8 mouse cellular contexts compared by ENCODE assay signal in genomic region chr9:64045117-64045890, GRCm38 (mm10). TPM values are rescaled to one million over a fixed set of nuclear protein-coding genes. Genes with fewer than 3 reads are reported as not detected.
DNase-seq lines count a peak whose midpoint lies in the region; ATAC-seq and TF ChIP-seq lines count a peak whose summit lies in the region.

No protein-coding gene starts in this region.

- TF ChIP-seq CTCF in MEL (IDR thresholded peaks at IDR 0.05 in 2 of 3, conservative IDR thresholded peaks at IDR 0.05 in 1 of 3; ENCODE audit: control insufficient read depth in 1 of 3, insufficient read depth in 1 of 3, low read depth in 2 of 3, low read length in 3 of 3, poor library complexity in 1 of 3, severe bottlenecking in 1 of 3) = no peak
- TF ChIP-seq CTCF in brain, embryonic 14.5 days (IDR thresholded peaks at IDR 0.05; ENCODE audit: borderline replicate concordance, extremely low read depth, insufficient read depth, insufficient read length) = no peak

- TF ChIP-seq EP300 in MEL (IDR thresholded peaks at IDR 0.05; ENCODE audit: low read depth in 1 of 2, low read length in 2 of 2) = peak; percentile 80 to 90

- 12% methylated on average over 14 of the region's 14 CpGs for WGBS in kidney, embryonic 15.5 days
- WGBS in stomach, embryonic 16.5 days = 12% methylated on average over 14 of the region's 14 CpGs
- 38% methylated on average over 14 of the region's 14 CpGs for WGBS in forebrain, embryonic 15.5 days

- no peaks in the 10 kb centered on the region for H3K9me3 ChIP-seq in MEL (replicated peaks; ENCODE audit: insufficient read depth, low read length)
- H3K9me3 ChIP-seq in kidney, embryonic 15.5 days (replicated peaks) = no peaks in the 10 kb centered on the region
- H3K9me3 ChIP-seq in stomach, embryonic 16.5 days (replicated peaks; ENCODE audit: control insufficient read depth, low read length) = no peaks in the 10 kb centered on the region
- no peaks in the 10 kb centered on the region for H3K9me3 ChIP-seq in forebrain, embryonic 15.5 days

- H3K36me3 ChIP-seq in MEL (ENCODE audit: control insufficient read depth in 1 of 2, insufficient read depth in 2 of 2, low read length in 2 of 2) = peaks cover 0 to 19% of the 10 kb centered on the region in 2 experiments; a peak in 2 of 4 replicates
- H3K36me3 ChIP-seq in kidney, embryonic 15.5 days = no peaks in the 10 kb centered on the region
- H3K36me3 ChIP-seq in stomach, embryonic 16.5 days (ENCODE audit: control insufficient read depth, insufficient read depth, low read length) = no peaks in the 10 kb centered on the region
- H3K36me3 ChIP-seq in forebrain, embryonic 15.5 days = no peaks in the 10 kb centered on the region

- H3K4me1 ChIP-seq in MEL (ENCODE audit: control insufficient read depth in 1 of 2, insufficient read depth in 2 of 2, low read length in 2 of 2) = peaks cover 7 to 29% of the 10 kb centered on the region in 2 experiments; a peak in 3 of 4 replicates
- peaks cover 48% of the 10 kb centered on the region for H3K4me1 ChIP-seq in kidney, embryonic 15.5 days
- peaks cover 26% of the 10 kb centered on the region for H3K4me1 ChIP-seq in stomach, embryonic 16.5 days (ENCODE audit: control insufficient read depth, insufficient read depth, low read length)
- H3K4me1 ChIP-seq in forebrain, embryonic 15.5 days = peaks cover 13% of the 10 kb centered on the region

- peak; percentile 33 to 48; a peak in 1 of 4 replicates for TF ChIP-seq POLR2A in MEL (IDR thresholded peaks at IDR 0.05; ENCODE audit: control insufficient read depth in 1 of 2, insufficient read depth in 1 of 2, low read depth in 1 of 2, low read length in 2 of 2, poor library complexity in 1 of 2)
- no peak for TF ChIP-seq POLR2A in brain, embryonic 14.5 days (IDR thresholded peaks at IDR 0.05; ENCODE audit: borderline replicate concordance, extremely low read depth, insufficient read depth, insufficient read length, poor library complexity, severe bottlenecking)

- ATAC-seq in kidney, embryonic 15.5 days (replicated peaks; ENCODE audit: low FRiP score) = peak; percentile 82
- peak; percentile 88 for ATAC-seq in stomach, embryonic 16.5 days (ENCODE audit: insufficient read depth, low FRiP score)
- no peak for ATAC-seq in forebrain, embryonic 15.5 days (replicated peaks)

- TF ChIP-seq RAD21 in MEL (IDR thresholded peaks at IDR 0.05; ENCODE audit: low read depth, low read length) = no peak

- peak overlapping the region in 1 of 2 experiments; percentile 0; a peak in 1 of 4 replicates for H3K4me3 ChIP-seq in MEL (ENCODE audit: control insufficient read depth in 1 of 2, insufficient read depth in 1 of 2, low read depth in 2 of 2, low read length in 2 of 2)
- no peak overlapping the region for H3K4me3 ChIP-seq in kidney, embryonic 15.5 days (replicated peaks)
- no peak overlapping the region for H3K4me3 ChIP-seq in stomach, embryonic 16.5 days (replicated peaks; ENCODE audit: low read length)
- no peak overlapping the region for H3K4me3 ChIP-seq in forebrain, embryonic 15.5 days

- DNase-seq in MEL (ENCODE audit: low read depth, low spot score) = peak; percentile 92
- peak; percentile 37 for DNase-seq in brain, embryonic 14.5 days (ENCODE audit: low read depth)
- DNase-seq in heart, adult 9 months (ENCODE audit: low spot score in 2 of 2) = peak; percentile 61 to 66
- peak; percentile 72 for DNase-seq in lung, postnatal 14 days
- DNase-seq in layer of hippocampus, adult 9-11 months = no peak

- H3K9ac ChIP-seq in MEL (ENCODE audit: control insufficient read depth, low read depth, low read length, poor library complexity, severe bottlenecking) = peak overlapping the region; percentile 44
- H3K9ac ChIP-seq in kidney, embryonic 15.5 days = peak overlapping the region; percentile 24; the same call in 1 of the 2 replicates
- H3K9ac ChIP-seq in stomach, embryonic 16.5 days (ENCODE audit: low read length) = peak overlapping the region; percentile 34; the same call in 1 of the 2 replicates
- H3K9ac ChIP-seq in forebrain, embryonic 15.5 days (replicated peaks) = no peak overlapping the region

- H3K27ac ChIP-seq in MEL (ENCODE audit: control insufficient read depth, low read depth, low read length) = peak overlapping the region; percentile 80
- H3K27ac ChIP-seq in kidney, embryonic 15.5 days = peak overlapping the region; percentile 89
- peak overlapping the region; percentile 61 for H3K27ac ChIP-seq in stomach, embryonic 16.5 days (ENCODE audit: low read length)
- H3K27ac ChIP-seq in forebrain, embryonic 15.5 days (replicated peaks) = no peak overlapping the region

- H3K27me3 ChIP-seq in MEL (ENCODE audit: control insufficient read depth in 1 of 2, insufficient read depth in 2 of 2, low read length in 2 of 2) = no peaks in the 10 kb centered on the region; a peak in 1 of 4 replicates
- H3K27me3 ChIP-seq in kidney, embryonic 15.5 days = no peaks in the 10 kb centered on the region
- no peaks in the 10 kb centered on the region for H3K27me3 ChIP-seq in stomach, embryonic 16.5 days (ENCODE audit: control insufficient read depth, insufficient read depth, low read length)
- 0 out of 2 replicates have a peak, but pooled peaks cover 2% of the 10 kb centered on the region for H3K27me3 ChIP-seq in forebrain, embryonic 15.5 days

- no peaks in the 10 kb centered on the region for H3K79me2 ChIP-seq in MEL (ENCODE audit: control insufficient read depth, insufficient read depth, low read length, poor library complexity)

- H3K4me2 ChIP-seq in kidney, embryonic 15.5 days = peak overlapping the region; percentile 24; the same call in 1 of the 2 replicates
- no peak overlapping the region for H3K4me2 ChIP-seq in stomach, embryonic 16.5 days (ENCODE audit: low read depth, low read length)
- H3K4me2 ChIP-seq in forebrain, embryonic 15.5 days (replicated peaks) = no peak overlapping the region

TF ChIP-seq in MEL, 35 proteins besides CTCF, POLR2A, EP300 and RAD21 (continues in another document):
- TF ChIP-seq SMC3 (IDR thresholded peaks at IDR 0.05; ENCODE audit: low read depth, low read length) = no peak
- TF ChIP-seq MAZ (IDR thresholded peaks at IDR 0.05; ENCODE audit: low read depth, low read length) = peak; percentile 80
- peak; percentile 84 for TF ChIP-seq ETS1 (IDR thresholded peaks at IDR 0.05; ENCODE audit: low read depth, low read length)
- TF ChIP-seq GABPA (IDR thresholded peaks at IDR 0.05; ENCODE audit: low read depth, low read length) = no peak
- TF ChIP-seq USF2 (IDR thresholded peaks at IDR 0.05; ENCODE audit: borderline replicate concordance in 1 of 2, insufficient read depth in 1 of 2, low read depth in 1 of 2, low read length in 2 of 2) = no peak
- no peak for TF ChIP-seq USF1 (IDR thresholded peaks at IDR 0.05; ENCODE audit: low read depth, low read length)
- no peak for TF ChIP-seq NRF1 (IDR thresholded peaks at IDR 0.05; ENCODE audit: insufficient read depth, low read depth, low read length, poor library complexity, severe bottlenecking)
- no peak; the same call in 1 of the 2 replicates for TF ChIP-seq CHD2 (IDR thresholded peaks at IDR 0.05; ENCODE audit: low read length)
- 0 out of 2 replicates have a peak, but pooled peaks have one; percentile 23 for TF ChIP-seq NELFE (IDR thresholded peaks at IDR 0.05; ENCODE audit: low read depth, low read length)
- TF ChIP-seq MYB (IDR thresholded peaks at IDR 0.05; ENCODE audit: low read depth, low read length) = no peak
- peak; percentile 71 for TF ChIP-seq MXI1 (IDR thresholded peaks at IDR 0.05; ENCODE audit: low read depth, low read length)
- TF ChIP-seq KAT2A (conservative IDR thresholded peaks at IDR 0.05; ENCODE audit: low read depth, low read length) = no peak
- peak; percentile 46; the same call in 1 of the 2 replicates for TF ChIP-seq HCFC1 (IDR thresholded peaks at IDR 0.05; ENCODE audit: low read depth, low read length)
- TF ChIP-seq ZNF384 (IDR thresholded peaks at IDR 0.05; ENCODE audit: low read depth, low read length) = no peak
- peak; percentile 30 for TF ChIP-seq ELF1 (IDR thresholded peaks at IDR 0.05; ENCODE audit: low read depth, low read length)
- 0 out of 2 replicates have a peak, but pooled peaks have one; percentile 59 for TF ChIP-seq UBTF (IDR thresholded peaks at IDR 0.05; ENCODE audit: borderline replicate concordance, insufficient read depth, low read depth, low read length)
- no peak for TF ChIP-seq POLR2AphosphoS5 (IDR thresholded peaks at IDR 0.05; ENCODE audit: borderline replicate concordance, low read depth, low read length)
- TF ChIP-seq ZMIZ1 (IDR thresholded peaks at IDR 0.05; ENCODE audit: low read depth, low read length) = peak; percentile 64; the same call in 1 of the 2 replicates
- no peak for TF ChIP-seq ZC3H11A (IDR thresholded peaks at IDR 0.05; ENCODE audit: low read depth, low read length)
- TF ChIP-seq ZKSCAN1 (IDR thresholded peaks at IDR 0.05; ENCODE audit: low read depth, low read length) = 0 out of 2 replicates have a peak, but pooled peaks have one; percentile 4
- no peak for TF ChIP-seq POLR2AphosphoS2 (IDR thresholded peaks at IDR 0.05; ENCODE audit: low read length)
- peak; percentile 72 for TF ChIP-seq MAX (IDR thresholded peaks at IDR 0.05; ENCODE audit: low read length)
- TF ChIP-seq MYC (IDR thresholded peaks at IDR 0.05; ENCODE audit: low read depth, low read length) = no peak
- peak; percentile 97 for TF ChIP-seq TAL1 (IDR thresholded peaks at IDR 0.05; ENCODE audit: low read length)
- TF ChIP-seq BHLHE40 (IDR thresholded peaks at IDR 0.05; ENCODE audit: borderline replicate concordance, low read depth, low read length) = no peak
- TF ChIP-seq TCF12 (IDR thresholded peaks at IDR 0.05; ENCODE audit: low read depth, low read length) = peak; percentile 95
- TF ChIP-seq RCOR1 (IDR thresholded peaks at IDR 0.05; ENCODE audit: low read depth, low read length) = peak; percentile 66; the same call in 1 of the 2 replicates
- TF ChIP-seq MAFK (IDR thresholded peaks at IDR 0.05; ENCODE audit: borderline replicate concordance, low read depth, low read length) = no peak; the same call in 1 of the 2 replicates
- 0 out of 2 replicates have a peak, but pooled peaks have one; percentile 30 for TF ChIP-seq CHD1 (IDR thresholded peaks at IDR 0.05; ENCODE audit: low read depth, low read length)
- no peak for TF ChIP-seq E2F4 (IDR thresholded peaks at IDR 0.05; ENCODE audit: borderline replicate concordance, low read depth, low read length)

RNA-seq across cellular contexts. Expression of gene Smad6, which starts 23.4 kb away (rescaled TPM):
- 2.1 and 2.2 TPM in 2 replicates for total RNA-seq in MEL (2012; rRNA removed)
- 1 to 10 TPM in 1 of 2 experiments, not detected in 1; 3.9 TPM for polyA plus RNA-seq in MEL (2012; ENCODE audit: insufficient read depth in 1 of 2, insufficient read length in 2 of 2, low read depth in 1 of 2, low replicate concordance in 2 of 2, missing spikeins in 1 of 2)
- polyA plus RNA-seq in brain, embryonic 14.5 days (2012; rRNA removed) = 4.9 and 6.1 TPM in 2 replicates
- polyA plus RNA-seq in kidney, embryonic 15.5 days (2015; fragmentation: Nextera tagmentation; extraction: Ambion mirVana) = 10.6 and 12.3 TPM in 2 replicates
- polyA plus RNA-seq in stomach, embryonic 16.5 days (2015; fragmentation: Nextera tagmentation; extraction: Ambion mirVana) = 3.0 and 3.3 TPM in 2 replicates
- polyA plus RNA-seq in forebrain, embryonic 15.5 days (2015; fragmentation: Nextera tagmentation; extraction: Ambion mirVana) = 2.0 and 2.4 TPM in 2 replicates
